Mouse (Mus musculus) heart, embryonic 15.5 days (tissue): ENCODE results near the gene Mid1. TPM values are rescaled to one million over a fixed set of nuclear protein-coding genes. Genes with fewer than 3 reads are reported as not detected.
"Not testable (repeated sequence)": the region's sequence is repeated elsewhere in the genome, so short reads cannot be mapped to it uniquely, and the experiment has no call there.

Experiments
- ATAC-seq: fragments of 200-750 bp; cut with Nextera tagmentation; replicated peaks from 2 replicates; pipeline ENCODE4 v1.8.0; 2017; ENCODE audit warnings: low read depth, moderate TSS enrichment; ENCODE audit not compliant: insufficient number of reproducible peaks, insufficient read depth, low FRiP score
- H3K27ac ChIP-seq: fragments of 300-500 bp; sonication (generic); 2 replicates; pipeline ENCODE4 v1.5.1; 2015; ENCODE audit warnings: mild to moderate bottlenecking, inconsistent platforms
- H3K27me3 ChIP-seq: fragments of 300-500 bp; sonication (generic); 2 replicates; pipeline ENCODE4 v1.6.1; 2015; ENCODE audit warnings: inconsistent platforms
- H3K36me3 ChIP-seq: fragments of 300-500 bp; sonication (generic); 2 replicates; pipeline ENCODE4 v1.6.1; 2015; ENCODE audit warnings: mild to moderate bottlenecking, inconsistent platforms
- H3K4me1 ChIP-seq: fragments of 300-500 bp; sonication (generic); replicated peaks from 2 replicates; pipeline ENCODE4 v1.6.1; 2015; ENCODE audit warnings: inconsistent platforms
- H3K4me2 ChIP-seq: fragments of 300-500 bp; sonication (generic); 2 replicates; pipeline ENCODE4 v1.6.1; 2015; ENCODE audit warnings: inconsistent platforms, mild to moderate bottlenecking, moderate library complexity
- H3K4me3 ChIP-seq: fragments of 300-500 bp; sonication (generic); 2 replicates; pipeline ENCODE4 v1.5.1; 2015; ENCODE audit warnings: mild to moderate bottlenecking, inconsistent platforms
- H3K9ac ChIP-seq: fragments of 300-500 bp; sonication (generic); 2 replicates; pipeline ENCODE4 v1.6.1; 2015; ENCODE audit warnings: mild to moderate bottlenecking, inconsistent platforms
- H3K9me3 ChIP-seq: fragments of 300-500 bp; sonication (generic); replicated peaks from 2 replicates; pipeline ENCODE4 v1.6.1; 2016; ENCODE audit warnings: inconsistent platforms
- WGBS: fragments of 180-500 bp; shearing (Covaris S2); methylation state at CpG from one replicate; pipeline ENCODE4 v1.1.7; 2015; ENCODE audit warnings: mixed read lengths; 5-methylcytosine and 5-hydroxymethylcytosine counted together
- polyA plus RNA-seq: library from polyadenylated mRNA; unstranded; fragments of >200 nt; fragmentation: Nextera tagmentation; extraction: Ambion mirVana; gene quantifications from 2 replicates; pipeline ENCODE4 v1.2.1, GENCODE M21; 2015

Mid1 gene
- polyA plus RNA-seq, 1 experiment from 2014 or later = 4.9 TPM

GRCm38 (mm10) chrX:169980203-169980556, 295.2 kb downstream of the Mid1 start:
- H3K27ac ChIP-seq = peak overlapping the region; percentile 18; the same call in 1 of the 2 replicates
- not testable (repeated sequence) for H3K4me2 ChIP-seq, ATAC-seq, H3K9ac ChIP-seq, H3K27me3 ChIP-seq, H3K4me1 ChIP-seq, H3K4me3 ChIP-seq
- H3K36me3 ChIP-seq = peaks cover 35% of the 10 kb centered on the region
- peaks cover 17% of the 10 kb centered on the region for H3K9me3 ChIP-seq
- WGBS = 60% methylated on average over 6 of the region's 6 CpGs

- Histone ChIP-seq H3K4me3 (no peak overlapping the region), H3K4me1 (peaks cover 4% of the 10 kb centered on the region; the same call in 1 of the 2 replicates), H3K36me3 (peaks cover 40% of the 10 kb centered on the region), H3K27me3 (no peaks in the 10 kb centered on the region), H3K27ac (peak overlapping the region; percentile 18), H3K4me2 (peak overlapping the region; percentile 0; the same call in 1 of the 2 replicates), H3K9me3 (peaks cover 20% of the 10 kb centered on the region), H3K9ac (no peak overlapping the region)
- no peak for ATAC-seq
- WGBS = 69% methylated on average over 12 of the region's 12 CpGs
Observed at GRCm38 (mm10) chrX:169980809-169981289, 295.9 kb downstream of the Mid1 start.

GRCm38 (mm10) chrX:169981761-169982181, 296.8 kb downstream of the Mid1 start:
- not testable (repeated sequence) for ATAC-seq, H3K4me3 ChIP-seq, H3K4me1 ChIP-seq, H3K27me3 ChIP-seq, H3K9ac ChIP-seq, H3K4me2 ChIP-seq, H3K27ac ChIP-seq
- Histone ChIP-seq H3K9me3 (peaks cover 21% of the 10 kb centered on the region), H3K36me3 (peaks cover 46% of the 10 kb centered on the region)
- 78% methylated on average over 19 of the region's 19 CpGs for WGBS

- not testable (repeated sequence) for H3K9ac ChIP-seq, H3K27ac ChIP-seq, H3K4me2 ChIP-seq, H3K27me3 ChIP-seq, H3K4me1 ChIP-seq, H3K4me3 ChIP-seq, ATAC-seq
- peaks cover 24% of the 10 kb centered on the region for H3K9me3 ChIP-seq
- H3K36me3 ChIP-seq = peaks cover 47% of the 10 kb centered on the region
- WGBS = 83% methylated on average over 23 of the region's 23 CpGs
Observed at GRCm38 (mm10) chrX:169982606-169983400, 297.8 kb downstream of the Mid1 start.

GRCm38 (mm10) chrX:169983401-169984165, 298.6 kb downstream of the Mid1 start:
- not testable (repeated sequence) for H3K9ac ChIP-seq, H3K27ac ChIP-seq, H3K4me2 ChIP-seq, H3K4me3 ChIP-seq, H3K27me3 ChIP-seq, ATAC-seq, H3K4me1 ChIP-seq
- Histone ChIP-seq H3K36me3 (peaks cover 49% of the 10 kb centered on the region), H3K9me3 (peaks cover 27% of the 10 kb centered on the region)
- WGBS = 82% methylated on average over 19 of the region's 19 CpGs

GRCm38 (mm10) chrX:169984331-169984730, 299.3 kb downstream of the Mid1 start:
- Histone ChIP-seq H3K36me3 (peaks cover 57% of the 10 kb centered on the region), H3K9me3 (peaks cover 34% of the 10 kb centered on the region)
- H3K4me1 ChIP-seq, H3K4me2 ChIP-seq, H3K27me3 ChIP-seq, H3K27ac ChIP-seq, H3K4me3 ChIP-seq, H3K9ac ChIP-seq, ATAC-seq: not testable (repeated sequence)
- WGBS = 80% methylated on average over 7 of the region's 7 CpGs

- H3K4me1 ChIP-seq, H3K9ac ChIP-seq, H3K27me3 ChIP-seq, H3K27ac ChIP-seq, ATAC-seq, H3K4me3 ChIP-seq, H3K4me2 ChIP-seq: not testable (repeated sequence)
- peaks cover 37% of the 10 kb centered on the region for H3K9me3 ChIP-seq
- peaks cover 59% of the 10 kb centered on the region for H3K36me3 ChIP-seq
- 87% methylated on average over 21 of the region's 21 CpGs for WGBS
Observed at GRCm38 (mm10) chrX:169984853-169985252, 299.9 kb downstream of the Mid1 start.

GRCm38 (mm10) chrX:169985796-169986195, 300.8 kb downstream of the Mid1 start:
- not testable (repeated sequence) for H3K9ac ChIP-seq, H3K4me3 ChIP-seq, H3K27ac ChIP-seq, H3K4me1 ChIP-seq, ATAC-seq, H3K4me2 ChIP-seq, H3K27me3 ChIP-seq
- WGBS = 82% methylated on average over 18 of the region's 18 CpGs
- Histone ChIP-seq H3K9me3 (peaks cover 44% of the 10 kb centered on the region), H3K36me3 (peaks cover 66% of the 10 kb centered on the region)

GRCm38 (mm10) chrX:169986519-169987367, 301.7 kb downstream of the Mid1 start:
- peaks cover 44% of the 10 kb centered on the region for H3K9me3 ChIP-seq
- peak; percentile 84 for ATAC-seq
- not testable (repeated sequence) for H3K9ac ChIP-seq, H3K27me3 ChIP-seq, H3K4me1 ChIP-seq, H3K27ac ChIP-seq
- 53% methylated on average over 51 of the region's 51 CpGs for WGBS
- H3K4me3 ChIP-seq = peak overlapping the region; percentile 23
- peak overlapping the region; percentile 41 for H3K4me2 ChIP-seq
- peaks cover 63% of the 10 kb centered on the region for H3K36me3 ChIP-seq

- WGBS = 84% methylated on average over 28 of the region's 28 CpGs
- H3K27me3 ChIP-seq, H3K4me2 ChIP-seq, H3K27ac ChIP-seq, H3K4me1 ChIP-seq, H3K4me3 ChIP-seq, H3K9ac ChIP-seq: not testable (repeated sequence)
- peaks cover 57% of the 10 kb centered on the region for H3K36me3 ChIP-seq
- peaks cover 44% of the 10 kb centered on the region for H3K9me3 ChIP-seq
- 0 out of 2 replicates have a peak, but pooled peaks have one; percentile 4 for ATAC-seq
Observed at GRCm38 (mm10) chrX:169987368-169987837, 302.4 kb downstream of the Mid1 start.
